Mouse (Mus musculus): ENCODE data around the gene Ank2.

DNA sequence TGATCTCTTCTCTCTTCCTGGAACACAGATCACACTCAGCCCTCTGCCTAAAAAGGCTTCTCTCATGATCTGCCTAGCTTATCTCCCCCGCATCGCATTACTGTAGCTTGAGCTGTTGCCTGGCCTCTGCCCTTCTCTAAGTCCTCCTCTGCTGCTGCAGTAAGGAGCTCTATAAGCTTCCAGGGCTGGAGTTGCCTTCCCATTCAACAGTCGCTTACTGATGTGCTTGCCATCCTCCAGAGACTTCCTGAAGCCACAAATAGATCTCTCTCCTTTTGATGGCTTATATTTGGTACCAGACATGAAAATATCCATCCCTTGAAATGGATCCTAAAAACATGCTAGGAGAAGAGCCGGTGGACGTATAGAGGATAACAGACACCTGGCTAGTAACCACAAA is 290.3 kb downstream of the Ank2 start:
- TF ChIP-seq CTCF (IDR thresholded peaks at IDR 0.05; ENCODE audit: low read depth, low read length), result no peak
- no peak for TF ChIP-seq GATA1 (IDR thresholded peaks at IDR 0.05; ENCODE audit: borderline replicate concordance, low read length)

Data from G1E (cell line).